Mouse (Mus musculus) CH12F3 (cell line): ENCODE data around the gene Sdccag8.

Experiments used
- in situ Hi-C: fragments of 300-500 bp; cut with MboI; formaldehyde crosslinking; loops from 2 replicates; pipeline ENCODE4 v1.14.3; 2020; ENCODE audit warnings: low sequenced_read_pairs

Gene Sdccag8

DNA sequence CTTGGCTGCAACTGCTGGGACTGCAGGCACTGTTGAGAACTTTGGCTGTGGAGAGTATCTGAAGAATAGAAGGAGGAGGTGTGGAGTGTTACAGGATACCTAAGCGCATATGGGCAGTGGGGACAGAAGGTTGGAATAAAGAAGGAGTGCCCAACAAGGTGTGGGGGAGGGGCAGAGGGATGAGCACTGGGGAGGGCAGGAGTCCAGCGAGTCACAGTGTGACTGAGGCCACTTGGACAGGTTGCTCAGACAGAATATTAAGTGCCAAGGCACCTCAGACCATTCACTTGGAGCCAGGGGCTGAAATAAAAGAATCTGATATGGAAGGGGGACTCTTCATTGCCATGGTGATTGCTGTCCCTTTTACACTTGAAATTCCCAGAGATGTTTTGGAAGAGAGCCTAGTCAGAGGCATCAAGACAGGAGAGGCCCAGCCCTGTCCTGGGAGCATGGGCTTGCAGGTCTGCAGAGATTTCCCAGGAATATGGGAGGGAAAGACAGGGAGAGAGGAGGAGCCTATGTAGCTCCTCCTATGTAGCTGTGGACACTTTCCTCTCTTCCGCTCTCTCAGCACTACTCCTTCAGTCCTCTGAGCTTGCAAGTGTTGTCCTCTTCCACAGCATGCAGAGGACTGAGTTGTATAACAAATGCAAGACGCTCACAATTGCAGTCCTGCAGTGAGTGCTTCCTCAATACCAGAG is 189.7 kb downstream of the Sdccag8 start:
- in situ Hi-C loops, result no loop called here

DNA sequence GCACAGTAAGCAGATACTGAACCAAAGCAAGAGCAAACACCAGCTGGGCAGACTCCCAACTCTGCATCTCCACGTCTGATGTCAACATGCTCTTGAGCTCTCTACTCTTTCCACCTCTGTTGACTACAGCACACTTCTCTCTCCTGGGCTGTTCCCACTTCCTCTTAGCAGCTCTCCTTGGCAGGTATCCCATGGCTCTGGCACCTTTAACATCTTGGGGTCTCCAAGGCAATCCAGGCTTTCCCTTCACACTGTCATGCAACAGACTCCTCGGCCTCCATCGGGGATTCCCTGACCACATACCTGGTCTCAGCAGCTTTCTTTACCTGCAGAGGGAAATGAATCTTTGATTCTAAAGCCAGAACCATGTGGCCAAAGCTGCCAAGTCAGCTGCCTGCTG is 192.9 kb downstream of the Sdccag8 start:
- in situ Hi-C loops, result no loop called here

DNA sequence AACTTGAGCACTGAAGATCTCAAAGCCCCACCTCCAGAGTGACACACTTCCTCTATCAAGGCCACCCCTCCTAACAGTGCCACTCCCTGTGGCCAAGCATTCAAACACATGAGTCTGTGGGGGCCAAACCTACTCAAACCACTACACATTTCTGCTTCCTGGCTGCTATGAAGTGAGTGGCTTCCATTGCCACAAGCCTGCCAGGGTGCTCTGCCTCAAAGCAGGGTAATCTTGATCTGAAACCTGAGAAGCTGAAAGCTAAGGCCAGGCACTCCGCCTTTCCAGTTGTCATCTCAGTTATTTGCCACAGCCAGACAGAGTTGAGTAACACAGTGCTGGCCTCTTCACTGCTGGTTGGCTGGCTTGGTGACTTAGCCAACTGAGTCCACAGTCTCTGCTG is 194.3 kb downstream of the Sdccag8 start:
- in situ Hi-C loops, result no loop called here

DNA sequence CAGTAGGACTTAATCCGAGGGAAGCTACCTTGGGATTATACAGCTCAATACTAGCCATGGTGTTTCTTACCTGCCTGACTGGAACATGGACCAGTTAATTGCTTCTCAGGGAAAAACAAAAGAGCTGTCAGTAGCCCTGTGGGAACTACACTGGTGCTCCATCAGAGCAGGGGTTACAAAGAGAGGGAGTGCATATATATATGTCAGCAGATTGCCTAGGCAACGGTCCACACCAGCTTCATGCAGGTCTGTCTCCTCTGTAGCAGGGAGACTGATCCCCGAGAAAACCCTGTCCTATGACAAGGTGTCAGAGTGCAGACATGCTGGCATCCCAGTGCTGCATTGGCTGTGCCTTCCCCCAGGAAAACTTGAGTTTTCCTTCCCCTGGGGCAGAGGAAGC is 195.6 kb downstream of the Sdccag8 start:
- in situ Hi-C loops, result no loop called here

DNA sequence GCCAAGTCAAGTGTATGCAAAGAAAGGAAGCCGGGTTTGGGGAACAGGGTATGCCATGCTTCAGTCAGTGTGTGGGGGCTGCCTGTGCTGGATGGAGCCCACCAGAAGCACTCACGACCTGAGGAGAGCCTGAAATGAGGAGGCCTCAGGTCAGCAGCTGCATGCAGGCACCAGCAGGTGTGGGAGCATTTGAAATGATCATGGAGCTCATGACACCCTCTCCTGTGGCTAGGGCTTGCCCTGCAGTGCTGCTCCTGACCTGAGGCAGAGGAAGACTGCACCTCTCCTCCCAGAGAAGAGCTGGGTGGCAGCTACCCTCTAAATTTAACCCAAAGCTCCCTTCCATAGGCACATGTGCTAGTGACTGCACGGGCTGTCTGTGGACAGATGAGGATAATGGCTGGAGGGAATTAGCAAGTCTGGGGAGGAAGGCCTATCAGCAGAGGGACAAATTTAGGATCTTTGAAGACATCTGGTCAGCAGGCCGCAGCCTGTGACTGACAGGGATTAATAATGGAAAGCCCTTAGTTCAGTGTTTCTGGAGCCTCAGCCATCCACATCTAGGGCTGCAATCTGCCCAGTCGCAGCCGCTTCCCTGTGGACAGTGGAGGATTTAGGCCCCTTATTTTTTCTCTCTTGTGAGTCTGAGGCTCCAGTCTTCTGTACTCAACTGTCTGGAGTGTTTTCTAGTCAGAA is 196.3 kb downstream of the Sdccag8 start:
- in situ Hi-C loops, result no loop called here

DNA sequence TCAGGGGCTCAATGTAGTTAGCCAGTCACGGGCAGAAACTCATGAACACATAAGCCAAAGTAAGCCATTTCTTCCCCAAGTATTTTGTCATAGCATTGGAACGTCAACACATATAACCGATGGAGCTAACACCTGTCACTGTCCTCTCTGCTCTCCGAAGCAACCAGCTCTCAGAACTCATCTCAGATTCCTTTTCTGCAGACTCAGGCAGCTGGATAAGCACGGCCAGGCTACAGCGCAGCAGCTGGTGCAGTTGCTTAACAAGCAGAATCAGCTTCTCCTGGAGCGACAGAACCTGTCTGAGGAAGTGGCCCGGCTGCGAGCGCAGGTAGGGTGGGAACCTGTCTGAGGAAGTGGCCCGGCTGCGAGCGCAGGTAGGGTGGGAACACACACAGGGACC is 197.2 kb downstream of the Sdccag8 start:
- in situ Hi-C loops, result no loop called here

DNA sequence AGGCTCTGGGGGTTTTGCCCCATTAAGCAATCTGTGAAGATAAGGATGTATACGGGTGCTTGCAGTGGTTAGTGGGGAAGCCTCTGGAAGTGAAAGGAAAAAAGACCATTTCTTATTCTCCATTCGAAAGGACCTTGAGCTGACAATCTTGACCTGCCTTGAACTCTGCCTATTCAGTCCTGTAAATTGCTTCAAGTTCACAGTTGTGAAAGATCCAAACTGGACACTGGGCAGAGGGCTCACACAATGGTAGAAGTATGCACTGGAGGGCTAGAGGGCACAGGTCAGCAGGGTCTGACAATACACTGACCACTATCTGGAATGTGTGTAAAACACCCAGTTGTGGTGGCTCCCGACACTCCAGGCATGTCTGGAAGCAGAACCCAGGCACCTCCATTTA is 198.3 kb downstream of the Sdccag8 start:
- in situ Hi-C loops, result no loop called here

DNA sequence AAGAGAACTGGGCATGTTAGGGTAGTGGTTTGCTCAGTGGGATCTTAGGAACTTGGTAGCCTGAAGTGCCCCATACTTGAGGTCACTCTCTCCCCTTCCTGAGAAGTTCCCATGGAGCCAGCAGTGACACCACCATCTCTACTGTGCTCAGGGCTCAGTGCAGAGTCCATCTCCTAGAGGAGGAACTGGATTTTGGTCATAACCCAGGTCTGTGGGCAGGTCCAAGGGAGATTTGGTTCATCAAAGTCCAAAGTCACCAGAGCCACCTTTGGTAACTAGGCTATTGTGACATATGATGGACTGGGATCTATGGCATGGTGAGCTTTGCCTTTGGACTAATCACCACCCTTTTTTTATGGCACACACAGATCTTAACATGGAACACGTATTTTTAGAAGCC is 198.9 kb downstream of the Sdccag8 start:
- in situ Hi-C loops, result no loop called here

DNA sequence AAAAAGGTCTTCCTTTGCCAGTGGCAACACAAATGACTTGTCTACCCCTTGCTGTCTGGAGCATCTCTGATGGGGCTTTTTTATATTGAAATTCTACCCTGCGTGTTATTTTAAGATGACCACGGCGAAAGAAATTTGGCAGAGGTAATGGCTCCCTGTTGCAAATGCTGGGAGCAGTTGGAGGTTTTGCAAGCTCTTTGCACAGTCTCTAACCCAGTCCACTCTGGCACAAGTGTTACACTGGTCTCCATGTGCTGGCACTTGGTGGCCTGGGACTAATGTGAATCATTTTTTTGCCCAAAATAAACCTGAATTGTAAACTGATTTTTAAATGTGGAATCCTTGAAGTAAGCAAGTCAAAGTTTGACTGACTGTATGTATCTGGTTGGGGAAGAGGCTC is 199.3 kb downstream of the Sdccag8 start:
- in situ Hi-C loops, result no loop called here

DNA sequence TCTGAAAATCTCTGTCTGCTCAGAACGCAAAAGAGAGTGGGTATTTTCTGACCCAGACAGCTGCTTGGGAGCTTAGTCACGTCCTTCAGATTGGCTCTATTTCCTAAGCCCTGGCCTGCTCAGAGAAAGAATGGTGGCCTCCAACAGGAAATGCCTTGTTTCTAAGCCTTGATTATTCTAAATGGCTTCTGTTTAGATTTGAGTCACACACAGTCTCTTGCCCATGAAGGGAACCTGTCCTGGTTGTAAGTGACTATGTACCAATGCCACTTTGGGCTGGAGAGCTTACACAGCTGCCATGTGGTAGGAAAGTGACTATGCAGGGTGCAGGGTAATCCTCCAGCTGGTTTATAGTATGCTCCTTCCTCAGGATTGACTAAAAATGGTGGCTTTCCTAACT is 199.9 kb downstream of the Sdccag8 start:
- in situ Hi-C loops, result no loop called here

DNA sequence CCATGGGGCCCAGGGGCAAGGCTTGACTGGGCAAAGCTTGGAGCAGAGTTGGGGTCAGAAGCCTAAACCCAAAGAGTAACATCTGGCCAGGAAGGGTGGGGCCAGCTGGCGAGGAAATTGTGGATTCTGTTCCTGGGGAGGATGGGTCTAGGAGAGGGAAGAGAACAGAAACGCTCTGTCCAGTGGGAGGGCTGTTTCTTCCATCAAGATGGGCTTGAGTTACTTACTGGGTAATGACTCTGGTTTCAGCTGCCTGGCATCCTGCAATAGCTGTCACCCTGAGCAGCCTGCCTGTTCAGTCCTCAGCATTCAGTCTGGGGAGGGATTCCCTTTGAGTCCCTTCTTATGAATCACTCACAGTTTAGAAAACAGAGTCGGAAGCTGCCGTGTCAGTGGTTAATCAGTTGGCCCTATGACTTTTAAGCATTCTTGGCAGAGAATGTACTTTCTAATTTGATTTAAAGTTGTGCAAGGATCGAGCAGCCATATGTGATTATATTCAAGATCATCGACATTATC is 200.5 kb downstream of the Sdccag8 start:
- in situ Hi-C loops, result no loop called here

DNA sequence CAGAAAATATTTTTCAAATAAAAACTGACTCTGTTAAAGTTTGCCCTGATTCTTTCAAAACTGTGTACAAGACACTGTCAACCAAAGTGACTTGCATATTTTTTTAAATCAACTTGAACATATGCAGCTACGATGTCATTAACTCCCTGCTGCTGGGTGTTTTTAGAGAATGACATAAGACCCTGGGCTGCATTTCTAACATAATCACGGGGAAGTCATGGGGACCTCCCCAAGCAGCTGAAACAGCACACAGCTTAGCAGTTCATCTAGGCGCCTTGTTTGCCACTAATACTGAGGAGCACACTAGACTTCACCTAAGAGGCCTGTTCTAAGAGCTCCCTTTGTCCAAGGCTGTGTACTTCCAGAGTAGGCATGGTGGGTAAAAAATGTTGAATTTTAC is 201.5 kb downstream of the Sdccag8 start:
- in situ Hi-C loops, result no loop called here

DNA sequence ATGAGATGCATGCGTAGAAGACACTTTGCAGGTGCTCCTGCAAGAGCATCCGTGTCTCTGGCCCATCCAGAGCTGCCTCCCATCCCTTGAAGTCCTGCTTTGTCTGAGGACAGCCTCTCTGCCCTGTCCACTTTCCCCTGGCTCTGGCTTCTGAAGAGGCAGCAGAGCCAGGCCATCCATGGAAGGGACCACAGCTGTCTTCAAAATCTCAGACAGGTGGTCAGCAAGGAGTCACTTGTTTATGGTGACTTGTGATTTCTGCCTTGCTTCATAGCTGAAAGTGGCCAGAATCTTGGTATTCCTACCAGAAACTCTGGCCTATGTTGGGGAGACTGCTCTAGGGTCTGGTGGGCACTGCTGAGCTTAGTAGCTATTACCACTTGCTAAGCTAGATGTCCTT is 202.3 kb downstream of the Sdccag8 start:
- in situ Hi-C loops, result no loop called here

DNA sequence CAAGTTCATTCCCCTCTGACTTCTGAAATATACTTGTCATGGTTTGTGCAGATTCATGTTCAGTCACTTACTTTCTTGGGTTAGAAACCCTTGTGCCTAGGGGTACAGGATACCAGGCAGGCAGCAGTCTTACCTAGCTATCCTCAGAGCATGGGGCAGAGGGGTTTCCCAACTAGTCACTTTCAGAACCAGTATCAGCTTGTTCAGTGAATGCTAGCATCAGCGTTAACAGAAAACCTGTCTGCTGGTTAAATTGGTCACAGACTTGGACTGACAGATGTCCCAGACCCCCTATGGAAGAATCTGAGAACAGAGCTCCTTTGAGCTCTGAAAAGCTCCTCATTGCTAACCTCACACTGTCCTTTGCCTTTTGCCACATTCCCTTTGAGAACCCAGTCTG is 204.3 kb downstream of the Sdccag8 start:
- in situ Hi-C loops, result no loop called here

DNA sequence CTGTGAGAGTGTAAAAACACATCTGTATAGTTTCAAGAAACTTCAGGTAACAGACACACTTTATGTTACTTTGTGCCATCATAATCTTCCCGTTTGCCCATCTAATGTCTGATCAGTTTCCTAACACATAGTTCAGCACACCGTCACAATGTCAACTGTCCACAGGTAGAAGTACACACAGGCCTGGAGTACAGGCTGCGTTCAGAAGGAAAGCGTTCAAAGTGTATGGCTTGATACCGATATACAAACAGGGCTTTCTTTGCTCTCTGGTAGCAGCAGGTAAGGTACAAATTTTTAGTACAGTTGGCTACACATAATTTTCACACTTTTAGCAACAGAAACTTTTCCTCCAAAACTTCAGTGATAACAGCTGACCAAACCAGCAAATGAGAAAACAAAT is 205.2 kb downstream of the Sdccag8 start:
- in situ Hi-C loops, result no loop called here

DNA sequence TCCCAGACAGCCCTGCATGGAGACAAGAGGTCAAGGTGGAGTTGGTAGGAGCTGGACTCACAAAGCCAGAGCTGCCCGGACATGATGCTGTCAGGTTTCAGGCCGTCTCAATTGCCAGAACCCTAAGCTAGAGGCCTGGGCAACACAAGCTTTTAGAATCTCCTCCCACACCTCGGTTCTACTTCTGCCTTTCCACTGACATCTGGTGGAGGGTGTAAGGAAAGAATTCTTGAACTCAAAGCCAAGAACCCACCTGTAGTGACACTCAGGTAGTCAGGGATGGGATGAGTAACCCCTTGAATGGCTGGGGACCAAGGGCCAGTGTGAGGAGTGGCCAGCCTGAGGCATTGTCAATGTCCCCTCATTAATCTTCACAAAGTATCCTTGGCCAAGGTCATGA is 208.3 kb downstream of the Sdccag8 start:
- in situ Hi-C loops, result no loop called here

DNA sequence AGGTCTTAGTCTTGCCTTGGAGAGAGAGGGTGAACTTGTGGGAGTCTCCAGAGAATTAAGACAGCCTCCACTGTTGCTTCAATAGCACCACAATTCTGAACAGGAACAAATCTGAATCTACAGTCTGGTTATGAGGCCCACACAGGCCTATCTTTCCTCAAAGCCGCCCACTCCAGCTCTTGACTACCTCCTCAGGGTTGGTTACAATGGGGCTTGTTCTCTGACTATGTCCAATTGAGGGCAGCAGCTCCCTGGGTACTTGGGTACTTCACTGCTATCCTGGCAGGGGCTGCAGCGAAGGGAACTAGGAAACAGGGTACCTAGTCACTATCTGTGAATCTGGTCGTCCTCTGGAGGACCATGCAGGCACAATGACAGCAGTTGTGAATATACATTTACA is 213.2 kb downstream of the Sdccag8 start:
- in situ Hi-C loops, result no loop called here

DNA sequence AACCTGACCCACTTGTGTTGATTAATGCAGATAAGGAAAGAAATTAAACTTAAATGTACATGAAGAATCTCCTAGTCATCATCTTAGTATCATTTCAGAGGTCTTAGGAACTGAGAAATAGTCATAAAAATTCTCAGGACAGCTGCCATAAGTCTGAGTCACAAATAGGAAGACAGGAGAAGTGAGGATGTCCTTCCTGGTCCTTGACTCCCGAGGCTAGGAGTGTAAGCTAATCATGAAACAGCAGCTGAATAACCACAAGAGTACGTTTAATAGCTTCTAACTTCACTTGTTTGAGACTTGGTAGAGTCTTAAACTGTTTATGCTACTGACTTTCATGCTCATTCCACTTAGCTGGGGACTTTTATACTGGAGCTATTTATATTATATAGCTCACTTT is 214.6 kb downstream of the Sdccag8 start:
- in situ Hi-C loops, result no loop called here

DNA sequence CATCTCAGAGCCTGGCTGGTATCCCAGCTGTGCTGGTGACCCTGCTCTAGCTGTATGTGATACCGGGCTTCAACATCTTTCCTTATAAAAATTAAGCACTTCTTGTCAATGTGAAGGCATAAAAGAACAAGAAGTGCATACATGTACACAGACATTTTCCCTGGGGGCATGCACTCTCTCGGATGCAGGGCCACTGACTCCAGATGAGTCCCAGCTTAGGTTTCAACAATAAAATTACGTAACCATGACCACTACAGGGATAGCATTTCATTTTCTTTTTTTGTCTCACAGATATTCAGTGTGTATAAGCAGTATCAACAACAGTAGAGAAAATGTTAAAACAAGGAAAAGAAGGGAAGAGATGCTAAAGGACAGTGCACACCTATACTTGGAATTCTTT is 216.2 kb downstream of the Sdccag8 start:
- in situ Hi-C loops, result no loop called here

DNA sequence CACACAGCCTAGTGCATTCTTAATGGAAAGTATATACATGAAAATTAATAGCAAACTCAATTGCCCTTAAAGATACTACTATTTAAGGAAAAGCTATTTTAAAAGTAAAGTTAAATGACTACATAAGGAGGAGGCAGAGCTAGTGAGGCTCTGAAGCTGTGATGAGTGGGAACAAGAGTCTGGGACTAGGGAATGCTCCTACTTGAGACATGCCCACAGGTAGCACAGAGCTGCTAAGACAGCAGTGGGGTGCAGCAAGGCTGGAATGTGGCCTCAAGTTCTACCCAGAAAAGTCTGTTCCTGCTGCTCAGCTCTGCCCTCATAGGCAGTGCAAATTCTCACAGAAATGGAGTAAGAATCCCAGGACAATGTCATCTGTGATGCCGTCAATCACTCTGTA is 216.7 kb downstream of the Sdccag8 start:
- in situ Hi-C loops, result no loop called here

DNA sequence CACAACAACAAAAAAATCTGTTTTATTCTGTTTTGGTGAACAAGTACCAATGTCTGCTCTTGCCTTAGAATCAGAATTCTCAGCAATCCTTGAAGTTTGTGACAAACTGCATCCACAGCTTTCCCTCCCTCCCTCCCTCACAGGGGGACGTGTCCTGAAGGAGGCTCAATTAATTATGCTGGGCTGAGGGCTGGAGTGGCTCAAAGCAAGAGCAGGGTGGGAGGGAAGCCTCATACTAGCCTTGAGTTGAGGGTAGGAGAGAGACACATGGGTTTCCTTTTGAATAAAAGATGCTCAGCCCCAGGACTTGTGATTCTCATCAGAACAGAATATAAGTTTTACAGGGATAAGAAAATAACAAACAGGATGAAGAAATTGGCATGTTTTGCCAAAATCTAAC is 217.8 kb downstream of the Sdccag8 start:
- in situ Hi-C loops, result no loop called here

DNA sequence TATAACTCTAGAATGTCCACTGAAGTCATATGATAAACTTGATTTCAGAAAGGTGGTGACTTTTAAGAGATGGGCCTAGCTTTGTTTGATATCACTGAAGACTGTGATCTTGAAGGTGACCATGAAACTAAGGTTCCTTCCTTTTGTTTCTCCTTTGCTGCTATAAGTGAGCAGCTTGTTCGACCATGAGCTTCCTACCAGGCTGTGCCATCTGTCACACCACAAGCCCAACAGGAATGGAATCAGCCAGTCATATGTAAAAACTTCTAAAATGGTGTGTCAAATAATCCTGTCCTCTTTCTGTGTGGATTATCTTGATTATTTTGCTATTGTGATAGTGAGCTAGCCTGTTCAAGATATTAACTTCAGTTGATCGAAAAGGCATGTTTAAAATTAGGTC is 221.0 kb downstream of the Sdccag8 start:
- in situ Hi-C loops, result no loop called here

DNA sequence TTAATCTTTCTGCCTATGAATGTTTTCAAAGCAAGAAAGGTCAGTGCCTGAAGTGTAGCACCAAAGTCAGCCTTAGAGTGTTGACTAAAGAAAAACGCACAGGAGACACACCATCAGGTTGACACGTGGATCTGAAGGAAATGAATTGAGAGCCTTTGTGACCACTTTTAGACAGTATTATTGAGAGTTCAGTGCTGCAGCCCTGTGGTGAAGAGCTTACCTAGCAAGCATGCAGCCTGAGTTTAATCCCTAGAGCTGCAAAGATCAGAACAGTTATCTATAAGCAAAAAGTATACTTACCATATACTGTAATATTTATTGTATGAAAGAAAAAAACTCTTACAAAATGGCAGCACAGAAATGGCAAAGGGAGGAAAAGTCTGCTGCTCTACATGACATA is 223.9 kb downstream of the Sdccag8 start:
- in situ Hi-C loops, result no loop called here
